Mouse (Mus musculus): ENCODE data around the gene Adh4. TPM values are rescaled to one million over a fixed set of nuclear protein-coding genes. Genes with fewer than 3 reads are reported as not detected.

Gene Adh4
- total and polyA plus RNA-seq, 3 experiments: 0.25 TPM; not detected in 2

DNA sequence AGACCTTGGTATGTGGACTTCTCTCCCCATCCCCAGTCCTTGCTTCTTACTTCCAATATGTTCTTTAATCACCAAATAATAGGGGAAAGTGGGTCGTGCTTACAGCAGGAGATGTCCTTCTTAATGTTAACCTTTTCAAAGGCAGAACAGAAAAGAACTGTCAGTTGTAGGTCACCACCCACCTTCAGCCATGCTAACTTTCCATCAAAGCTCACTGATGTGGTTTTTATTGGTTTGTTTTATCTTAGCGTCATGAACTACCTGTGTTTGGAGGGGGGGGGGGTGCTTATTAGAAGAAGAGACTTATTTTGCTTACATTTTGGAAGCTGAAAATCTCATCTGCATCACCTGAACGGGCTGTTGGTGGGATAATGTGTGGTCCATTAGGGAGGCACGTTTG, 9.0 kb downstream of the Adh4 start:
- dilution Hi-C loops (cut with MboI; ENCODE audit: extremely low pct_ligation_motif_present, extremely low pct_unique_long_range_greater_than_20kb, low sequenced_read_pairs): no loop called here
- no peak overlapping the region for H3K4me3 ChIP-seq (replicated peaks in 1 of 3; ENCODE audit: low read depth in 2 of 3, low read length in 2 of 3, poor library complexity in 1 of 3)
- H3K27ac ChIP-seq (ENCODE audit: insufficient read depth, low read depth): no peak overlapping the region
- in situ Hi-C loops (cut with MboI; ENCODE audit: low pct_ligation_motif_present, low pct_unique_long_range_greater_than_20kb, low sequenced_read_pairs): no loop called here
- no peaks in the 10 kb centered on the region for H3K9me3 ChIP-seq (replicated peaks; ENCODE audit: low read length)
- TF ChIP-seq POLR2AphosphoS2 (IDR thresholded peaks at IDR 0.05; ENCODE audit: low read depth, low read length) (no peak), TCF12 (IDR thresholded peaks at IDR 0.05; ENCODE audit: low read depth, low read length) (no peak), CHD1 (IDR thresholded peaks at IDR 0.05; ENCODE audit: low read depth, low read length) (no peak), EP300 (IDR thresholded peaks at IDR 0.05; ENCODE audit: low read length) (no peak), E2F4 (IDR thresholded peaks at IDR 0.05; ENCODE audit: insufficient replicate concordance, low read depth, low read length) (no peak), MAZ (IDR thresholded peaks at IDR 0.05; ENCODE audit: low read depth, low read length) (no peak), JUND (conservative IDR thresholded peaks at IDR 0.05; ENCODE audit: low read depth, low read length) (no peak), PAX5 (IDR thresholded peaks at IDR 0.05; ENCODE audit: low read length) (no peak), HCFC1 (IDR thresholded peaks at IDR 0.05; ENCODE audit: low read depth, low read length) (no peak), POLR2A (IDR thresholded peaks at IDR 0.05; ENCODE audit: low read depth, low read length) (no peak), MAX (IDR thresholded peaks at IDR 0.05; ENCODE audit: low read length) (no peak), ELF1 (IDR thresholded peaks at IDR 0.05; ENCODE audit: low read depth, low read length) (no peak), ETS1 (conservative IDR thresholded peaks at IDR 0.05; ENCODE audit: low read depth, low read length) (no peak), GABPA (IDR thresholded peaks at IDR 0.05; ENCODE audit: insufficient replicate concordance, low read depth, low read length) (no peak), RCOR1 (conservative IDR thresholded peaks at IDR 0.05; ENCODE audit: low read depth, low read length) (no peak), RAD21 (IDR thresholded peaks at IDR 0.05; ENCODE audit: low read depth, low read length) (no peak)
- H3K27me3 ChIP-seq (replicated peaks): peaks cover 1% of the 10 kb centered on the region
- no peak overlapping the region for H3K4me2 ChIP-seq (ENCODE audit: insufficient read depth, low read depth, poor library complexity, severe bottlenecking)
- no peaks in the 10 kb centered on the region for H3K36me3 ChIP-seq (replicated peaks in 1 of 2; ENCODE audit: control insufficient read depth in 1 of 2, insufficient read depth in 1 of 2, low read length in 1 of 2)
- no peaks in the 10 kb centered on the region for H3K79me2 ChIP-seq (replicated peaks; ENCODE audit: control insufficient read depth, extremely low read depth, insufficient read depth, poor library complexity, severe bottlenecking)
- H3K9ac ChIP-seq (ENCODE audit: insufficient read depth, low read depth): no peak overlapping the region
- H3K4me1 ChIP-seq (ENCODE audit: control insufficient read depth in 1 of 2, insufficient read depth in 2 of 2): peaks cover 7 to 18% of the 10 kb centered on the region in 2 experiments
- DNase-seq (ENCODE audit: extremely low read depth): no peak

DNA sequence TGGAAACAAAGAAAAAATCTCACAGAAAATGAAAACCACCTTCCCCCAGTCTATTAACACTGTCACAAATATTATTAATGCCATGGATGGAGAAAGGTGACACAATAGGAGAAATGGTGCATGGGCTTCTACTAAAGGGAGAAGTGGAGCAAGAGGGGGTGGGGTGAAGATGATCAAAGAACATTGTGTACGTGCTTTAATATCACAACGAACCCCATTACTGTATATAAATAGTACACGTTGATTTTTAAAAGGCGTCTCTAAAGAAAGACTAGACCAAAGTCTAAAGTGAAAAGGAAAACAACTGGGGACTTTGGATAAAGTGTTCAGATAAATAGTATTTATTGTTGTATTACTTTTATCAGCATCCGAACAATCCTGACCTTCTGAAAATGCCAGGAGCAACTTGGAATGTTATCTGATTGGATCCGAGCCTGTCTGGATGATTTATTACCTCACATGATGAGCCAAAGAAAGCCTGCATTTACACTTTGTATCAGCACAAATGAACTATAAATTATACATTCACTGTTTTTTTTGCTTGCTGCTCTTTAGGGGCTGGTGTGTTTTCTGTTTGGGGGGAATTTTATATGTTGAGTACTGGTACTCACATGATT, 15.2 kb downstream of the Adh4 start:
- Histone ChIP-seq H3K9me3 (replicated peaks; ENCODE audit: low read length) (no peaks in the 10 kb centered on the region), H3K4me1 (ENCODE audit: control insufficient read depth in 1 of 2, insufficient read depth in 2 of 2) (no peaks in the 10 kb centered on the region), H3K4me2 (ENCODE audit: insufficient read depth, low read depth, poor library complexity, severe bottlenecking) (no peak overlapping the region), H3K4me3 (replicated peaks in 1 of 3; ENCODE audit: low read depth in 2 of 3, low read length in 2 of 3, poor library complexity in 1 of 3) (no peak overlapping the region), H3K9ac (ENCODE audit: insufficient read depth, low read depth) (no peak overlapping the region), H3K36me3 (replicated peaks in 1 of 2; ENCODE audit: control insufficient read depth in 1 of 2, insufficient read depth in 1 of 2, low read length in 1 of 2) (no peaks in the 10 kb centered on the region), H3K79me2 (replicated peaks; ENCODE audit: control insufficient read depth, extremely low read depth, insufficient read depth, poor library complexity, severe bottlenecking) (no peaks in the 10 kb centered on the region), H3K27ac (ENCODE audit: insufficient read depth, low read depth) (no peak overlapping the region), H3K27me3 (replicated peaks) (no peaks in the 10 kb centered on the region)
- dilution Hi-C loops (cut with MboI; ENCODE audit: extremely low pct_ligation_motif_present, extremely low pct_unique_long_range_greater_than_20kb, low sequenced_read_pairs): no loop called here
- DNase-seq (ENCODE audit: extremely low read depth): no peak
- in situ Hi-C loops (cut with MboI; ENCODE audit: low pct_ligation_motif_present, low pct_unique_long_range_greater_than_20kb, low sequenced_read_pairs): loop anchor here (10.0 to 25.0 kb wide), 4 partner anchors 206 to 643 kb away; partner anchors contain the start of gene 4930579F01Rik
- TF ChIP-seq ZKSCAN1 (IDR thresholded peaks at IDR 0.05; ENCODE audit: borderline replicate concordance, low read depth, low read length) (no peak), USF1 (IDR thresholded peaks at IDR 0.05; ENCODE audit: low read depth, low read length) (no peak), NRF1 (IDR thresholded peaks at IDR 0.05; ENCODE audit: low read depth, low read length) (no peak), PAX5 (IDR thresholded peaks at IDR 0.05; ENCODE audit: low read length) (no peak), POLR2A (IDR thresholded peaks at IDR 0.05; ENCODE audit: low read depth, low read length) (no peak), RCOR1 (conservative IDR thresholded peaks at IDR 0.05; ENCODE audit: low read depth, low read length) (no peak), CTCF (conservative IDR thresholded peaks at IDR 0.05 in 1 of 2, IDR thresholded peaks at IDR 0.05 in 1 of 2; ENCODE audit: low read depth in 2 of 2, low read length in 2 of 2) (no peak), HCFC1 (IDR thresholded peaks at IDR 0.05; ENCODE audit: low read depth, low read length) (no peak), CHD1 (IDR thresholded peaks at IDR 0.05; ENCODE audit: low read depth, low read length) (no peak), GABPA (IDR thresholded peaks at IDR 0.05; ENCODE audit: insufficient replicate concordance, low read depth, low read length) (no peak), MEF2A (IDR thresholded peaks at IDR 0.05; ENCODE audit: borderline replicate concordance, low read depth, low read length) (no peak), TBP (conservative IDR thresholded peaks at IDR 0.05; ENCODE audit: low read depth, low read length) (no peak), POLR2AphosphoS2 (IDR thresholded peaks at IDR 0.05; ENCODE audit: low read depth, low read length) (no peak)

All from CH12.LX (cell line).